Mouse (Mus musculus): ENCODE measurements around the gene Cnr2. TPM values are rescaled to one million over a fixed set of nuclear protein-coding genes. Genes with fewer than 3 reads are reported as not detected.

Cnr2 gene
- polyA plus RNA-seq, 1 experiment from 2014 or later = 0.27 TPM

DNA sequence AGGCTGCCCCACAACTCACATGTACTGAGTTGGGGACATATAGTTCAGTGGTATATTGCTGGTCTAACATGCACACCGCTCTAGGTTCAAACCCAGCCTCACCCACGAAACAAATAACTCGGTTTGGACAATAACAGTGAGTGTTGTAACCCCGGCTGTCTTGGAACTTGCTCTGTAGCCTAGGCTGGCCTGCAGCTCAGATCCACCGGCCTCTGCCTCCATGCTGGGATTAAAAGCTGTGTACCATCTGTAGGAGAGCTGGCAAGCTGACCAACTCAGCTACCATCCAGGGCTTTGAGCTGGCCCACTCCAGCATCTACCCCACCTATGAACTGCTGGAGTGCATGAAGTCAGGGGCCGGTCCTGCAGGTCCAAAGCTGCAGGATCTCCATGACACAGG, 15.2 kb upstream of the Cnr2 start:
- ATAC-seq (ENCODE audit: low FRiP score, low read depth) = no peak
- no peaks in the 10 kb centered on the region for H3K36me3 ChIP-seq
- no peaks in the 10 kb centered on the region for H3K9me3 ChIP-seq
- 90% methylated on average over 6 of the region's 6 CpGs for WGBS
- no peak overlapping the region for H3K4me2 ChIP-seq (replicated peaks)
- no peaks in the 10 kb centered on the region for H3K27me3 ChIP-seq
- peaks cover 26% of the 10 kb centered on the region for H3K4me1 ChIP-seq
- H3K27ac ChIP-seq (replicated peaks) = no peak overlapping the region
- H3K4me3 ChIP-seq = no peak overlapping the region
- no peak overlapping the region for H3K9ac ChIP-seq (replicated peaks)

- no peak overlapping the region for H3K27ac ChIP-seq (replicated peaks)
Observed at GRCm38 (mm10) chr4:135880576-135880975, 14.6 kb upstream of the Cnr2 start.

DNA sequence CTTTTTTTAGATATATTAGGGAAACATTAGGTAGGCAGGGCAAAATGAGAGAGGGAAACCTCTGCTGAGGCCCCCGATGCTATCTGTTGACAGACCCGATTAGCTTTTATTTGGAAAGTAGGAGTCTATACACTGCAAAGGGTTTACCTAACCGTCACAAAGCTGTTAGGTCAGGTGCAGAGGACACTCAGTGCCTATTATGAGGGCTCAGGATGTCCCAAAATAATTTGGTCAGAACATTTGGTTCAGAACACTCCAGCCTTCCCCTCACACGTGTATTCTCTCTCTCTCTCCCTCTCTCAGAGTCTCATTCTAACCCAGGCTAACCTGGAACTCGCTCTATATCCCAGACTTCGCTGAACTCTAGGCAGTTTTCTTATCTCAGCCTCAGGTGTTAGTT, 13.2 kb upstream of the Cnr2 start:
- Histone ChIP-seq H3K27me3 (no peaks in the 10 kb centered on the region), H3K36me3 (no peaks in the 10 kb centered on the region), H3K9me3 (no peaks in the 10 kb centered on the region), H3K9ac (replicated peaks) (no peak overlapping the region), H3K27ac (replicated peaks) (no peak overlapping the region), H3K4me2 (replicated peaks) (no peak overlapping the region), H3K4me1 (peaks cover 6% of the 10 kb centered on the region), H3K4me3 (no peak overlapping the region)
- 78% methylated on average over 6 of the region's 6 CpGs for WGBS
- no peak for ATAC-seq (ENCODE audit: low FRiP score, low read depth)

More at GRCm38 (mm10) chr4:135880576-135880975, 14.6 kb upstream of the Cnr2 start:
- Histone ChIP-seq H3K27me3 (no peaks in the 10 kb centered on the region), H3K36me3 (no peaks in the 10 kb centered on the region), H3K4me3 (no peak overlapping the region), H3K4me2 (replicated peaks) (no peak overlapping the region), H3K9ac (replicated peaks) (no peak overlapping the region), H3K9me3 (no peaks in the 10 kb centered on the region), H3K4me1 (peaks cover 20% of the 10 kb centered on the region)
- WGBS = 86% methylated on average over 10 of the region's 10 CpGs
- ATAC-seq (ENCODE audit: low FRiP score, low read depth) = no peak

DNA sequence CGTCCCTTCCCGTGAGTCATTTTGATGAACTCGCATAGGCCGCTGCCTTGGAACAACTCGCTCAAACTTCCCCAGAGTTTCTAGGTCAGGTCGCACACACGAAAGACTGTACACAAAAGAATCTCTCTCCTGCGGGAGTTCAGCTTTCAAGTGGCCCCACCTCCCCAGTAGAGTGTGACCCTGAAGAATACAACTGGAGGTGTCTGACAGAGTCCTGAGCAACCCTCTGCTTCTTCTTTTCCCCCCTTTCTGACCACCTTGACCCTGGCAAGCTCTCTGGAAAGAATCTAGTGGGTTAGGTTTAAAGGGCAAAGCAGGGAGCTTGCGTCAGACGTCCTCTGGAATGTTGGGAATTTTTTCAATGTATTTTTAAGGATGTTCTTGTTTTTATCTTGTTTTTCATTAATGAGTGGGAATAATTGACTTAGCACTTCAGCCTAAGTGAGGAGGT, 11.8 kb upstream of the Cnr2 start:
- H3K9me3 ChIP-seq = no peaks in the 10 kb centered on the region
- no peak for ATAC-seq (ENCODE audit: low FRiP score, low read depth)
- H3K4me2 ChIP-seq (replicated peaks) = no peak overlapping the region
- H3K9ac ChIP-seq (replicated peaks) = no peak overlapping the region
- WGBS = 49% methylated on average over 10 of the region's 10 CpGs
- no peaks in the 10 kb centered on the region for H3K27me3 ChIP-seq
- H3K36me3 ChIP-seq = no peaks in the 10 kb centered on the region
- no peak overlapping the region for H3K4me3 ChIP-seq
- H3K4me1 ChIP-seq = peaks cover 5% of the 10 kb centered on the region; the same call in 1 of the 2 replicates
- H3K27ac ChIP-seq (replicated peaks) = no peak overlapping the region

DNA sequence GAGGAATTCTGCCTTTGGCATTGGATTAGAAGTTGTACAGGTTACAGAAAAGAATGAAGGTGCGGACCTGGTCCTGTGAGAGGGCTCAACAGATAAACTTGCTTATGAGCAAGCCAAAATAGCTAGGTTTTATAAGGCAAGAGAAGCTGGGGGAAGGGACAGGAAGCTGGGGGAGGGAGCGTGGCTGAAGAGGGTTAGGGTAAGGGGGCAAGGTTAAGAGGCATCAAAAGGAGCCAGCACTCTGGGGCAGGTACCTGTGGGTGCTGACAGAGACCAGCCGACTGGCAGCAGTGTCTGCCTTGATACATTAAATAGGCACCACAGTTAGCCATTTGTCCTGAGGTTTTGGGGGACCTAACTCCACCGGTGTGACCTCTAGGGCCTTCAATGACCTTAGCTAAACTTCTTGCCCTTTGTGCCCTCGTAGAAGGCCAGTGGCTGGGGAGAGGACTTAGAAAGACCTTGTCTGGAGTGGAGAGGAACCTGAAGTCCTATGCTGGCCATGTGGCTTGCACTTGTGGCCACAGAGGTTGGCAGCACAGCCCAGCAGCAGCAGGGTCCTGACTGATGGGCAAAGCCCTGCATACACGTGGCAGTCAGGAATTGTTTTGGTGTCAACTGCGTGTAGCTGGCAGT, 11.2 kb upstream of the Cnr2 start:
- ATAC-seq (ENCODE audit: low FRiP score, low read depth) = no peak
- peaks cover 5% of the 10 kb centered on the region; the same call in 1 of the 2 replicates for H3K4me1 ChIP-seq
- no peak overlapping the region for H3K9ac ChIP-seq (replicated peaks)
- no peak overlapping the region for H3K4me3 ChIP-seq
- no peak overlapping the region for H3K27ac ChIP-seq (replicated peaks)
- H3K9me3 ChIP-seq = no peaks in the 10 kb centered on the region
- WGBS = 65% methylated on average over 7 of the region's 7 CpGs
- H3K36me3 ChIP-seq = no peaks in the 10 kb centered on the region
- H3K27me3 ChIP-seq = no peaks in the 10 kb centered on the region
- no peak overlapping the region for H3K4me2 ChIP-seq (replicated peaks)

DNA sequence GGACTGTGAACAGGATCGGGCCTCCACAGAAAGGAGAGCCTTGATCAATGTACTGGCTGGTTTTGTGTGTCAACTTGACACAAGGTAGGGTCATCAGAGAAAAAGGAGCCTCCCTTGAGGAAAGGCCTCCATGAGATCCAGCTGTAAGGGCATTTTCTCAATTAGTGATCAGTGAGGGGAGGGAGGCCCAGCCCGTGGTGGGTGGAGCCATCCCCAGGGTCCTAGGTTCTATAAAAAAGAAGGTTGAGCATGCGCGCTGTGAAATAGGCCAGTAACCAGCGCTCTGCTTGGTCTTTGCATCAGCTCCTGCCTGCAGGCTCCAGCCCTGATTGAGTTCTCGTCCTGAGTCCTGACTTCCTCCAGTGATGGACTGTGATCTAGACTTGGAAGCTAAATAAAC, 10.7 kb upstream of the Cnr2 start:
- 60% methylated on average over 6 of the region's 6 CpGs for WGBS
- Histone ChIP-seq H3K27ac (replicated peaks) (no peak overlapping the region), H3K9me3 (no peaks in the 10 kb centered on the region), H3K9ac (replicated peaks) (no peak overlapping the region), H3K4me2 (replicated peaks) (no peak overlapping the region), H3K4me3 (no peak overlapping the region), H3K36me3 (no peaks in the 10 kb centered on the region), H3K27me3 (no peaks in the 10 kb centered on the region), H3K4me1 (peaks cover 5% of the 10 kb centered on the region; the same call in 1 of the 2 replicates)
- ATAC-seq (ENCODE audit: low FRiP score, low read depth) = no peak

GRCm38 (mm10) chr4:135885676-135886075, 9.5 kb upstream of the Cnr2 start:
- H3K27ac ChIP-seq (replicated peaks) = no peak overlapping the region

DNA sequence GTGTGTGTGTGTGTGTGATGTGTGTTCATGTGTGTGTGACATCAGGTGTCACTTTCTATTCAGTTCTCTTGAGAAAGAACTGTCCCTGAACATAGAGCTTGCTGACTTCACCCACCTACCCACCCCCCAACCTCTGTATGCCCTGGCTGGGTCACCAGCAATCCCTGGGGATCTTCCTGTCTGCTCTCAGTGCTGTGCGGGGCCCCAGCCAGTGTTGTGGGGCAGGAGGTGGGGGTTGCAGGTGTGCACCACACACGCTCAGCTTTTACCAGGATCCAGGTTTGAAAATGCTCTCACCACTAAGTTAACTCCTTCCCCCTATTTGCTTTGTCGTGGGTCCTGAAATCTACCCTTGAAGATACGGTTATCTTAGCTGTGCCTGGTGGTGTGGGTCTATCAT, 9.0 kb upstream of the Cnr2 start:
- H3K27ac ChIP-seq (replicated peaks) = no peak overlapping the region
- H3K9ac ChIP-seq (replicated peaks) = no peak overlapping the region
- H3K27me3 ChIP-seq = no peaks in the 10 kb centered on the region
- WGBS = 89% methylated on average over 4 of the region's 4 CpGs
- H3K4me2 ChIP-seq (replicated peaks) = no peak overlapping the region
- peaks cover 5% of the 10 kb centered on the region; the same call in 1 of the 2 replicates for H3K4me1 ChIP-seq
- no peaks in the 10 kb centered on the region for H3K9me3 ChIP-seq
- no peak for ATAC-seq (ENCODE audit: low FRiP score, low read depth)
- no peaks in the 10 kb centered on the region for H3K36me3 ChIP-seq
- no peak overlapping the region for H3K4me3 ChIP-seq

More at GRCm38 (mm10) chr4:135885676-135886075, 9.5 kb upstream of the Cnr2 start:
- H3K36me3 ChIP-seq = no peaks in the 10 kb centered on the region
- no peak for ATAC-seq (ENCODE audit: low FRiP score, low read depth)
- H3K9me3 ChIP-seq = no peaks in the 10 kb centered on the region
- 93% methylated on average over 12 of the region's 12 CpGs for WGBS
- H3K9ac ChIP-seq (replicated peaks) = no peak overlapping the region
- H3K4me3 ChIP-seq = no peak overlapping the region
- H3K4me1 ChIP-seq = peaks cover 5% of the 10 kb centered on the region; the same call in 1 of the 2 replicates
- H3K4me2 ChIP-seq (replicated peaks) = no peak overlapping the region
- no peaks in the 10 kb centered on the region for H3K27me3 ChIP-seq

GRCm38 (mm10) chr4:135888448-135889057, 6.6 kb upstream of the Cnr2 start:
- no peaks in the 10 kb centered on the region for H3K36me3 ChIP-seq
- no peak overlapping the region for H3K4me2 ChIP-seq (replicated peaks)
- ATAC-seq (ENCODE audit: low FRiP score, low read depth) = no peak
- 94% methylated on average over 24 of the region's 24 CpGs for WGBS
- H3K4me3 ChIP-seq = no peak overlapping the region
- no peaks in the 10 kb centered on the region for H3K4me1 ChIP-seq
- no peak overlapping the region for H3K27ac ChIP-seq (replicated peaks)
- H3K9ac ChIP-seq (replicated peaks) = no peak overlapping the region
- no peaks in the 10 kb centered on the region for H3K9me3 ChIP-seq
- no peaks in the 10 kb centered on the region for H3K27me3 ChIP-seq

GRCm38 (mm10) chr4:135889146-135889883, 5.9 kb upstream of the Cnr2 start:
- no peak overlapping the region for H3K4me3 ChIP-seq
- H3K9ac ChIP-seq (replicated peaks) = no peak overlapping the region
- H3K36me3 ChIP-seq = no peaks in the 10 kb centered on the region
- H3K4me1 ChIP-seq = no peaks in the 10 kb centered on the region
- ATAC-seq (ENCODE audit: low FRiP score, low read depth) = no peak
- H3K4me2 ChIP-seq (replicated peaks) = no peak overlapping the region
- H3K27ac ChIP-seq (replicated peaks) = no peak overlapping the region
- no peaks in the 10 kb centered on the region for H3K9me3 ChIP-seq
- H3K27me3 ChIP-seq = no peaks in the 10 kb centered on the region
- WGBS = 82% methylated on average over 7 of the region's 7 CpGs

- Histone ChIP-seq H3K27ac (replicated peaks) (no peak overlapping the region), H3K9ac (replicated peaks) (no peak overlapping the region), H3K9me3 (no peaks in the 10 kb centered on the region), H3K4me1 (no peaks in the 10 kb centered on the region), H3K4me3 (no peak overlapping the region), H3K27me3 (no peaks in the 10 kb centered on the region), H3K4me2 (replicated peaks) (no peak overlapping the region), H3K36me3 (no peaks in the 10 kb centered on the region)
- 0 out of 2 replicates have a peak, but pooled peaks have one; percentile 41 for ATAC-seq (ENCODE audit: low FRiP score, low read depth)
- 8% methylated on average over 4 of the region's 4 CpGs for WGBS
Observed at GRCm38 (mm10) chr4:135889884-135890283, 5.3 kb upstream of the Cnr2 start.

- H3K4me1 ChIP-seq = no peaks in the 10 kb centered on the region
- H3K27ac ChIP-seq (replicated peaks) = no peak overlapping the region
- no peak overlapping the region for H3K4me2 ChIP-seq (replicated peaks)
- no peaks in the 10 kb centered on the region for H3K9me3 ChIP-seq
- H3K4me3 ChIP-seq = no peak overlapping the region
- ATAC-seq (ENCODE audit: low FRiP score, low read depth) = no peak
- WGBS = 80% methylated on average over 2 of the region's 2 CpGs
- no peak overlapping the region for H3K9ac ChIP-seq (replicated peaks)
- H3K27me3 ChIP-seq = no peaks in the 10 kb centered on the region
- H3K36me3 ChIP-seq = no peaks in the 10 kb centered on the region
Observed at GRCm38 (mm10) chr4:135891539-135891938, 3.7 kb upstream of the Cnr2 start.
